In genomic region chr15:77254128-77254527, GRCm38 (mm10) we compare ENCODE assay signal across 8 mouse cellular contexts. TPM values are rescaled to one million over a fixed set of nuclear protein-coding genes. Genes with fewer than 3 reads are reported as not detected.
A peak's percentile ranks its signal among the peaks of the same experiment; 100 is the strongest.
DNase-seq lines count a peak whose midpoint lies in the region; ATAC-seq and TF ChIP-seq lines count a peak whose summit lies in the region.
"Had no signal": no experiment of that assay in that cellular context is flagged by ENCODE, and none has a peak within 500 bp of the region (broad histone marks: within the 10 kb centered on the region; RNA-seq: fewer than 3 reads in every experiment).

No protein-coding gene starts in this region.

- no peak for TF ChIP-seq EP300 in stomach, postnatal 0 days (optimal IDR thresholded peaks at IDR 0.05)

- TF ChIP-seq CTCF in layer of hippocampus, adult 2 months (conservative IDR thresholded peaks at IDR 0.05), result no peak
- TF ChIP-seq CTCF in stomach, postnatal 0 days (IDR thresholded peaks at IDR 0.05; ENCODE audit: low read depth), result no peak

- no peak overlapping the region for H3K4me3 ChIP-seq in embryonic facial prominence, embryonic 15.5 days (replicated peaks)
- no peak overlapping the region for H3K4me3 ChIP-seq in heart, embryonic 16.5 days (ENCODE audit: low read length)
- H3K4me3 ChIP-seq in layer of hippocampus, adult 2 months, result no peak overlapping the region
- H3K4me3 ChIP-seq in stomach, postnatal 0 days (ENCODE audit: low read depth, low read length), result no peak overlapping the region

- H3K36me3 ChIP-seq in embryonic facial prominence, embryonic 15.5 days, result no peaks in the 10 kb centered on the region
- H3K36me3 ChIP-seq in heart, embryonic 16.5 days (ENCODE audit: control insufficient read depth, insufficient read depth), result no peaks in the 10 kb centered on the region
- H3K36me3 ChIP-seq in stomach, postnatal 0 days (ENCODE audit: control insufficient read depth, insufficient read depth, low read length), result no peaks in the 10 kb centered on the region

- H3K9me3 ChIP-seq in embryonic facial prominence, embryonic 15.5 days (replicated peaks), result no peaks in the 10 kb centered on the region
- H3K9me3 ChIP-seq in heart, embryonic 16.5 days (replicated peaks; ENCODE audit: control insufficient read depth, low read length), result no peaks in the 10 kb centered on the region
- no peaks in the 10 kb centered on the region for H3K9me3 ChIP-seq in stomach, postnatal 0 days (ENCODE audit: control insufficient read depth, low read length)

- ATAC-seq in embryonic facial prominence, embryonic 15.5 days (ENCODE audit: insufficient number of reproducible peaks, low FRiP score, low TSS enrichment, low read depth), result peak; percentile 75
- ATAC-seq in heart, embryonic 16.5 days (replicated peaks; ENCODE audit: extremely low read depth, insufficient read depth, low FRiP score), result peak; percentile 74
- ATAC-seq in stomach, postnatal 0 days (ENCODE audit: low FRiP score, low TSS enrichment), result no peak

- peak overlapping the region; percentile 91 for H3K27ac ChIP-seq in embryonic facial prominence, embryonic 15.5 days (replicated peaks)
- peak overlapping the region; percentile 83 for H3K27ac ChIP-seq in heart, embryonic 16.5 days (ENCODE audit: low read length)
- peak overlapping the region; percentile 87 for H3K27ac ChIP-seq in layer of hippocampus, adult 2 months
- H3K27ac ChIP-seq in stomach, postnatal 0 days (replicated peaks), result peak overlapping the region; percentile 35; the same call in 1 of the 2 replicates
- H3K27ac ChIP-seq: liver, embryonic 14.5 days had no signal

- WGBS in embryonic facial prominence, embryonic 15.5 days, result 21% methylated on average over 2 of the region's 2 CpGs
- 33% methylated on average over 2 of the region's 2 CpGs for WGBS in heart, embryonic 16.5 days
- WGBS in stomach, postnatal 0 days, result 28% methylated on average over 2 of the region's 2 CpGs

- no peaks in the 10 kb centered on the region for H3K27me3 ChIP-seq in embryonic facial prominence, embryonic 15.5 days
- no peaks in the 10 kb centered on the region for H3K27me3 ChIP-seq in heart, embryonic 16.5 days (ENCODE audit: control insufficient read depth, insufficient read depth, low read length)
- H3K27me3 ChIP-seq in stomach, postnatal 0 days (ENCODE audit: control insufficient read depth, insufficient read depth, low read length), result no peaks in the 10 kb centered on the region

- peaks cover 63% of the 10 kb centered on the region for H3K4me1 ChIP-seq in embryonic facial prominence, embryonic 15.5 days
- peaks cover 41% of the 10 kb centered on the region for H3K4me1 ChIP-seq in heart, embryonic 16.5 days (ENCODE audit: control insufficient read depth, insufficient read depth, low read length)
- H3K4me1 ChIP-seq in stomach, postnatal 0 days (replicated peaks; ENCODE audit: control insufficient read depth, insufficient read depth), result peaks cover 10% of the 10 kb centered on the region; the same call in 1 of the 2 replicates

- peak; percentile 60 for DNase-seq in ovary, adult 18-20 months (ENCODE audit: low spot score)
- no peak for DNase-seq in ovary, postnatal 10 days (ENCODE audit: low spot score)
- DNase-seq in layer of hippocampus, adult 2 months (ENCODE audit: low spot score in 2 of 2), result no peak
- no peak for DNase-seq in stomach, postnatal 0 days (ENCODE audit: low spot score)
- no peak for DNase-seq in retina, postnatal 1 day

- no peak overlapping the region for H3K9ac ChIP-seq in embryonic facial prominence, embryonic 15.5 days
- no peak overlapping the region for H3K9ac ChIP-seq in heart, embryonic 16.5 days (ENCODE audit: low read length)
- no peak overlapping the region for H3K9ac ChIP-seq in stomach, postnatal 0 days (ENCODE audit: low read length)
- H3K9ac ChIP-seq: liver, embryonic 14.5 days had no signal

- H3K4me2 ChIP-seq in embryonic facial prominence, embryonic 15.5 days (replicated peaks), result peak overlapping the region; percentile 24
- no peak overlapping the region for H3K4me2 ChIP-seq in heart, embryonic 16.5 days (ENCODE audit: low read depth, low read length)
- H3K4me2 ChIP-seq in stomach, postnatal 0 days (replicated peaks; ENCODE audit: low read depth), result no peak overlapping the region

RNA-seq across cellular contexts. Expression of gene Rbfox2, which starts 52.7 kb away (rescaled TPM):
- polyA plus RNA-seq in embryonic facial prominence, embryonic 15.5 days (2015; fragmentation: Nextera tagmentation; extraction: Ambion mirVana), result 69.4 and 73.2 TPM in 2 replicates
- 61.8 and 64.7 TPM in 2 replicates for polyA plus RNA-seq in heart, embryonic 16.5 days (2015; fragmentation: Nextera tagmentation; extraction: Ambion mirVana)
- 100 to 1,000 TPM; 243 TPM for total RNA-seq in layer of hippocampus, adult 2 months (2021)
- polyA plus RNA-seq in stomach, postnatal 0 days (2015; fragmentation: Nextera tagmentation; extraction: Ambion mirVana), result 23.2 and 24.4 TPM in 2 replicates

Comparison
In these comparisons a context has a peak if more than half of its experiments do, and no peak if none do; other contexts are left out.
1. H3K27ac ChIP-seq: peak in every context shown above with its lines; median percentile 91 in embryonic facial prominence, embryonic 15.5 days; 87 in layer of hippocampus, adult 2 months; 83 in heart, embryonic 16.5 days; 35 in stomach, postnatal 0 days.